Mouse (Mus musculus): ENCODE data around the gene Npr1.

Gene Npr1

GRCm38 (mm10) chr3:90475831-90476611 is 10.4 kb upstream of the Npr1 start, which contains the start of gene Ilf2:
Gene Ilf2 (plus strand): TSS chr3:90476126.
- DNase-seq (ENCODE audit: low spot score): peak; percentile 92

GRCm38 (mm10) chr3:90475151-90475830 is 9.6 kb upstream of the Npr1 start:
- no peak for DNase-seq (ENCODE audit: low spot score)

- peak; percentile 35 for DNase-seq (ENCODE audit: low spot score)
These were observed 6.5 kb upstream of the Npr1 start for GRCm38 (mm10) chr3:90472213-90472612.

- no peak for DNase-seq (ENCODE audit: low spot score)
These were observed 2.1 kb upstream of the Npr1 start for GRCm38 (mm10) chr3:90467618-90468300.

- DNase-seq (ENCODE audit: low spot score): no peak
These were observed 673 bp upstream of the Npr1 start for GRCm38 (mm10) chr3:90466311-90466766.

- DNase-seq (ENCODE audit: low spot score): no peak
These were observed 483 bp downstream of the Npr1 start for GRCm38 (mm10) chr3:90465081-90465685.

GRCm38 (mm10) chr3:90464552-90465080 is 1.1 kb downstream of the Npr1 start:
- DNase-seq (ENCODE audit: low spot score): no peak

- no peak for DNase-seq (ENCODE audit: low spot score)
These were observed 3.1 kb downstream of the Npr1 start for GRCm38 (mm10) chr3:90462579-90462978.

GRCm38 (mm10) chr3:90461935-90462334 is 3.7 kb downstream of the Npr1 start:
- no peak for DNase-seq (ENCODE audit: low spot score)

- no peak for DNase-seq (ENCODE audit: low spot score)
These were observed 5.4 kb downstream of the Npr1 start for GRCm38 (mm10) chr3:90460315-90460714.

- no peak for DNase-seq (ENCODE audit: low spot score)
These were observed 5.9 kb downstream of the Npr1 start for GRCm38 (mm10) chr3:90459727-90460126.

- no peak for DNase-seq (ENCODE audit: low spot score)
These were observed 10.7 kb downstream of the Npr1 start for GRCm38 (mm10) chr3:90454931-90455330.

GRCm38 (mm10) chr3:90451396-90452095 is 14.1 kb downstream of the Npr1 start:
- DNase-seq (ENCODE audit: low spot score): no peak

GRCm38 (mm10) chr3:90450874-90451273 is 14.8 kb downstream of the Npr1 start:
- no peak for DNase-seq (ENCODE audit: low spot score)

GRCm38 (mm10) chr3:90448626-90449025 is 17.0 kb downstream of the Npr1 start:
- no peak for DNase-seq (ENCODE audit: low spot score)

- no peak for DNase-seq (ENCODE audit: low spot score)
These were observed 18.6 kb downstream of the Npr1 start for GRCm38 (mm10) chr3:90447123-90447494.

- DNase-seq (ENCODE audit: low spot score): no peak
These were observed 19.1 kb downstream of the Npr1 start for GRCm38 (mm10) chr3:90446389-90447122.

GRCm38 (mm10) chr3:90445417-90446200 is 20.1 kb downstream of the Npr1 start:
- DNase-seq (ENCODE audit: low spot score): no peak

GRCm38 (mm10) chr3:90443977-90444376 is 21.7 kb downstream of the Npr1 start:
- no peak for DNase-seq (ENCODE audit: low spot score)

- no peak for DNase-seq (ENCODE audit: low spot score)
These were observed 24.9 kb downstream of the Npr1 start for GRCm38 (mm10) chr3:90440756-90441155.

All from spleen, adult 12 weeks (tissue).